Mouse (Mus musculus): ENCODE data around the gene Eef1g. TPM values are rescaled to one million over a fixed set of nuclear protein-coding genes. Genes with fewer than 3 reads are reported as not detected.

Eef1g gene
- polyA plus RNA-seq, 1 experiment, result 242 TPM

- no peaks in the 10 kb centered on the region for H3K27me3 ChIP-seq (ENCODE audit: control insufficient read depth, insufficient read depth, low read length)
- DNase-seq (ENCODE audit: low read depth in 1 of 2, low spot score in 2 of 2), result peak in 1 of 2 experiments; percentile 50
- no peak overlapping the region for H3K4me3 ChIP-seq (ENCODE audit: extremely low read depth, insufficient read depth, insufficient read length)
- H3K4me1 ChIP-seq (ENCODE audit: control insufficient read depth, insufficient read depth, insufficient read length), result peaks cover 19% of the 10 kb centered on the region
- 35% methylated on average over 2 of the region's 2 CpGs for WGBS
- H3K36me3 ChIP-seq (ENCODE audit: control insufficient read depth, insufficient read depth, low read length), result peaks cover 18% of the 10 kb centered on the region
- no peak for TF ChIP-seq POLR2A (IDR thresholded peaks at IDR 0.05; ENCODE audit: low read depth, low read length)
- TF ChIP-seq CTCF (IDR thresholded peaks at IDR 0.05; ENCODE audit: extremely low read depth, insufficient read depth, insufficient read length, insufficient replicate concordance), result no peak
- H3K27ac ChIP-seq (ENCODE audit: insufficient read depth, low read length), result peak overlapping the region; percentile 72
Measured at GRCm38 (mm10) chr19:8926766-8927165, 40.1 kb upstream of the Eef1g start.

GRCm38 (mm10) chr19:8927891-8928525 is 38.8 kb upstream of the Eef1g start:
- Histone ChIP-seq H3K36me3 (ENCODE audit: control insufficient read depth, insufficient read depth, low read length) (peaks cover 15% of the 10 kb centered on the region), H3K27me3 (ENCODE audit: control insufficient read depth, insufficient read depth, low read length) (no peaks in the 10 kb centered on the region), H3K27ac (ENCODE audit: insufficient read depth, low read length) (peak overlapping the region; percentile 89), H3K4me3 (ENCODE audit: extremely low read depth, insufficient read depth, insufficient read length) (no peak overlapping the region), H3K4me1 (ENCODE audit: control insufficient read depth, insufficient read depth, insufficient read length) (peaks cover 17% of the 10 kb centered on the region)
- TF ChIP-seq POLR2A (IDR thresholded peaks at IDR 0.05; ENCODE audit: low read depth, low read length) (no peak), CTCF (IDR thresholded peaks at IDR 0.05; ENCODE audit: extremely low read depth, insufficient read depth, insufficient read length, insufficient replicate concordance) (no peak)
- no peak for DNase-seq (ENCODE audit: low read depth in 1 of 2, low spot score in 2 of 2)
- 91% methylated on average over 12 of the region's 12 CpGs for WGBS

DNA sequence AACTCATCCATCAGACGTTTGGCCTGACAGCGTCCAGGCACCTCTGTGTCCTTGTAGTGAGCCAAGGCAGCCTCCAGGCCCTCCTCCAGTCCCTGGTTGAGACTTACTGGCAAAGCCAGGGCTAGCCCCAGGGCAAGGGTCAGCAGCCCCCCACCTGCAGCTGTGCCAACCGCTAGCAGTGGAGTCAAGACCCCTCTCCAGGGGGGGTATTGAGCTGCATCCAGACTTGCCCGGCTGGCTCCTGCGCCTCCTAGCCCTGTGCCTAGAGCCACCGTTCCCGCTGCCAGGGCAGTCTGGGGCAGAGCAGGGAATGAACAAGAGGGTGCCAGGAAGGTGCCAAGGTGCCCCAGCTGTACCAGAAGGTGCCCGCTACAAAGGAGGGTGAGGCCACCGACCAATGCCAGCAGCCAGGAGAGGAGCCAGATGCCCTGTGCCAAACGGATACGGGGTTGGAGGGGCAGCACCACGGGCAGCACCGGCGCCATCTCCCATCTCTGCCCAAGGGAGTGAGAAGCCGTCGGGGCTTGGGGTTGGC is 38.1 kb upstream of the Eef1g start:
- H3K36me3 ChIP-seq (ENCODE audit: control insufficient read depth, insufficient read depth, low read length), result peaks cover 14% of the 10 kb centered on the region
- no peak for DNase-seq (ENCODE audit: low read depth in 1 of 2, low spot score in 2 of 2)
- TF ChIP-seq POLR2A (IDR thresholded peaks at IDR 0.05; ENCODE audit: low read depth, low read length) (no peak), CTCF (IDR thresholded peaks at IDR 0.05; ENCODE audit: extremely low read depth, insufficient read depth, insufficient read length, insufficient replicate concordance) (no peak)
- peak overlapping the region; percentile 89 for H3K27ac ChIP-seq (ENCODE audit: insufficient read depth, low read length)
- H3K4me3 ChIP-seq (ENCODE audit: extremely low read depth, insufficient read depth, insufficient read length), result peak overlapping the region; percentile 79
- no peaks in the 10 kb centered on the region for H3K27me3 ChIP-seq (ENCODE audit: control insufficient read depth, insufficient read depth, low read length)
- 55% methylated on average over 16 of the region's 16 CpGs for WGBS
- H3K4me1 ChIP-seq (ENCODE audit: control insufficient read depth, insufficient read depth, insufficient read length), result peaks cover 17% of the 10 kb centered on the region

GRCm38 (mm10) chr19:8929224-8930088 is 37.4 kb upstream of the Eef1g start, which contains the start of the genes Rom1 and Eml3:
TSS of gene Rom1 (minus strand) at chr19:8929356.
TSS of gene Eml3 (plus strand) at chr19:8929552.
- Histone ChIP-seq H3K4me1 (ENCODE audit: control insufficient read depth, insufficient read depth, insufficient read length) (peaks cover 17% of the 10 kb centered on the region), H3K27me3 (ENCODE audit: control insufficient read depth, insufficient read depth, low read length) (no peaks in the 10 kb centered on the region), H3K27ac (ENCODE audit: insufficient read depth, low read length) (peak within 1 kb of the TSS; percentile 89), H3K4me3 (ENCODE audit: extremely low read depth, insufficient read depth, insufficient read length) (peak within 1 kb of the TSS; percentile 79), H3K36me3 (ENCODE audit: control insufficient read depth, insufficient read depth, low read length) (peaks cover 15% of the 10 kb centered on the region)
- WGBS, result under 1% methylated on average over 64 of the region's 74 CpGs
- TF ChIP-seq CTCF (IDR thresholded peaks at IDR 0.05; ENCODE audit: extremely low read depth, insufficient read depth, insufficient read length, insufficient replicate concordance), result peak; percentile 47; the same call in 1 of the 2 replicates
- TF ChIP-seq POLR2A (IDR thresholded peaks at IDR 0.05; ENCODE audit: low read depth, low read length), result peak; percentile 20
- DNase-seq (ENCODE audit: low read depth in 1 of 2, low spot score in 2 of 2), result peak; percentile 60 to 87

- TF ChIP-seq POLR2A (IDR thresholded peaks at IDR 0.05; ENCODE audit: low read depth, low read length) (no peak), CTCF (IDR thresholded peaks at IDR 0.05; ENCODE audit: extremely low read depth, insufficient read depth, insufficient read length, insufficient replicate concordance) (no peak)
Measured at GRCm38 (mm10) chr19:8930117-8930516, 36.7 kb upstream of the Eef1g start.

DNA sequence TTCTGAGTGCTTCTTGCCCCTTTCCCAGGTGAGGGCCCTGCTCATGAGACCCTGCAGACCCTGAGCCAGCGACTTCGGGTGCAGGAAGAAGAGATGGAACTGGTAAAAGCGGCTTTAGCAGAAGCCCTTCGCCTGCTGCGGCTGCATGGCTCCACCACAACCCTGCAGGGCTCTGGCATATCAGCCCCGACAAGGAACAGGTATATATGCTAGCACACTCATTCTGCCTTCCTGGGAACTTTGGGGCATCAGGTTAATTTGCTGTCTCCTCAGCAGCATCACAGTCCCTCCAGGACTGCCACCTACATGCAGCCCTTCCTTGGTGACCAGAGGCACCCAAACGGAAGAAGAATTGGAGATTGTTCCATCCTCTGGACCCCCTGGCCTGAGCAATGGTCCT is 36.1 kb upstream of the Eef1g start:
- peaks cover 17% of the 10 kb centered on the region for H3K4me1 ChIP-seq (ENCODE audit: control insufficient read depth, insufficient read depth, insufficient read length)
- no peak for DNase-seq (ENCODE audit: low read depth in 1 of 2, low spot score in 2 of 2)
- H3K27ac ChIP-seq (ENCODE audit: insufficient read depth, low read length), result no peak overlapping the region
- H3K36me3 ChIP-seq (ENCODE audit: control insufficient read depth, insufficient read depth, low read length), result peaks cover 22% of the 10 kb centered on the region
- WGBS, result 86% methylated on average over 7 of the region's 7 CpGs
- H3K4me3 ChIP-seq (ENCODE audit: extremely low read depth, insufficient read depth, insufficient read length), result no peak overlapping the region; the same call in 1 of the 2 replicates
- no peaks in the 10 kb centered on the region for H3K27me3 ChIP-seq (ENCODE audit: control insufficient read depth, insufficient read depth, low read length)
- no peak for TF ChIP-seq POLR2A (IDR thresholded peaks at IDR 0.05; ENCODE audit: low read depth, low read length)
- TF ChIP-seq CTCF (IDR thresholded peaks at IDR 0.05; ENCODE audit: extremely low read depth, insufficient read depth, insufficient read length, insufficient replicate concordance), result no peak

More at GRCm38 (mm10) chr19:8930117-8930516, 36.7 kb upstream of the Eef1g start:
- no peaks in the 10 kb centered on the region for H3K27me3 ChIP-seq (ENCODE audit: control insufficient read depth, insufficient read depth, low read length)
- H3K4me3 ChIP-seq (ENCODE audit: extremely low read depth, insufficient read depth, insufficient read length), result peak overlapping the region; percentile 79
- peaks cover 17% of the 10 kb centered on the region for H3K4me1 ChIP-seq (ENCODE audit: control insufficient read depth, insufficient read depth, insufficient read length)
- DNase-seq (ENCODE audit: low read depth in 1 of 2, low spot score in 2 of 2), result no peak
- 14% methylated on average over 11 of the region's 11 CpGs for WGBS
- H3K27ac ChIP-seq (ENCODE audit: insufficient read depth, low read length), result peak overlapping the region; percentile 89
- peaks cover 17% of the 10 kb centered on the region for H3K36me3 ChIP-seq (ENCODE audit: control insufficient read depth, insufficient read depth, low read length)
